Mouse (Mus musculus): ENCODE measurements around the gene Tmprss9. TPM values are rescaled to one million over a fixed set of nuclear protein-coding genes. Genes with fewer than 3 reads are reported as not detected.
A peak's percentile ranks its signal among the peaks of the same experiment; 100 is the strongest.

The Tmprss9 gene
- polyA plus RNA-seq, 1 experiment from 2014 or later: 0.05 TPM

- H3K27me3 ChIP-seq: peaks cover 82% of the 10 kb centered on the region
- no peaks in the 10 kb centered on the region for H3K36me3 ChIP-seq
- DNase-seq (no peak), ATAC-seq (ENCODE audit: low read depth) (no peak)
- 5% methylated on average over 42 of the region's 51 CpGs for WGBS (ENCODE audit: insufficient replicate concordance)
- no peak within 1 kb of the TSS for H3K9ac ChIP-seq
- H3K4me1 ChIP-seq (replicated peaks): peaks cover 20% of the 10 kb centered on the region
- H3K27ac ChIP-seq: no peak within 1 kb of the TSS
- H3K9me3 ChIP-seq (replicated peaks): no peaks in the 10 kb centered on the region
- H3K4me3 ChIP-seq (replicated peaks): peak within 1 kb of the TSS; percentile 39
- H3K4me2 ChIP-seq: peak within 1 kb of the TSS; percentile 47
These were observed 27.6 kb upstream of the Tmprss9 start, which contains the start of gene Lingo3 for GRCm38 (mm10) chr10:80843931-80844547. Gene Lingo3, minus strand, starts transcription at chr10:80844039.

GRCm38 (mm10) chr10:80845055-80845693 is 26.5 kb upstream of the Tmprss9 start:
- no peak overlapping the region for H3K9ac ChIP-seq

GRCm38 (mm10) chr10:80845732-80846131 is 25.9 kb upstream of the Tmprss9 start:
- ATAC-seq (ENCODE audit: low read depth) (no peak), DNase-seq (no peak)
- Histone ChIP-seq H3K27ac (no peak overlapping the region), H3K9ac (no peak overlapping the region), H3K9me3 (replicated peaks) (no peaks in the 10 kb centered on the region), H3K4me3 (replicated peaks) (no peak overlapping the region), H3K27me3 (peaks cover 66% of the 10 kb centered on the region), H3K36me3 (peaks cover 7% of the 10 kb centered on the region; the same call in 1 of the 2 replicates), H3K4me1 (replicated peaks) (peaks cover 33% of the 10 kb centered on the region), H3K4me2 (no peak overlapping the region)
- 66% methylated on average over 12 of the region's 12 CpGs for WGBS (ENCODE audit: insufficient replicate concordance)

More at GRCm38 (mm10) chr10:80845055-80845693, 26.5 kb upstream of the Tmprss9 start:
- Histone ChIP-seq H3K36me3 (0 out of 2 replicates have a peak, but pooled peaks cover 3% of the 10 kb centered on the region), H3K27ac (no peak overlapping the region), H3K27me3 (peaks cover 72% of the 10 kb centered on the region), H3K4me2 (no peak overlapping the region), H3K4me1 (replicated peaks) (peaks cover 28% of the 10 kb centered on the region), H3K4me3 (replicated peaks) (no peak overlapping the region), H3K9me3 (replicated peaks) (no peaks in the 10 kb centered on the region)
- ATAC-seq (ENCODE audit: low read depth): no peak
- 56% methylated on average over 8 of the region's 8 CpGs for WGBS (ENCODE audit: insufficient replicate concordance)
- DNase-seq: no peak

- Histone ChIP-seq H3K4me2 (0 out of 2 replicates have a peak overlapping the region, but pooled peaks have one; percentile 5), H3K9me3 (replicated peaks) (no peaks in the 10 kb centered on the region), H3K27me3 (peaks cover 38% of the 10 kb centered on the region), H3K27ac (no peak overlapping the region), H3K4me3 (replicated peaks) (no peak overlapping the region), H3K4me1 (replicated peaks) (peaks cover 47% of the 10 kb centered on the region), H3K36me3 (peaks cover 32% of the 10 kb centered on the region), H3K9ac (no peak overlapping the region)
- DNase-seq (peak; percentile 80), ATAC-seq (ENCODE audit: low read depth) (peak; percentile 71)
- WGBS (ENCODE audit: insufficient replicate concordance): 4% methylated on average over 10 of the region's 10 CpGs
These were observed 23.1 kb upstream of the Tmprss9 start for GRCm38 (mm10) chr10:80848571-80848970.

- Histone ChIP-seq H3K9ac (peak within 1 kb of the TSS; percentile 100), H3K9me3 (replicated peaks) (no peaks in the 10 kb centered on the region), H3K4me2 (peak within 1 kb of the TSS; percentile 96), H3K36me3 (peaks cover 41% of the 10 kb centered on the region), H3K27ac (peak within 1 kb of the TSS; percentile 100), H3K4me3 (replicated peaks) (peak within 1 kb of the TSS; percentile 99), H3K4me1 (replicated peaks) (peaks cover 82% of the 10 kb centered on the region), H3K27me3 (no peaks in the 10 kb centered on the region)
- DNase-seq: peak; percentile 97
- ATAC-seq (ENCODE audit: low read depth): peak; percentile 15
- under 1% methylated on average over 81 of the region's 81 CpGs for WGBS (ENCODE audit: insufficient replicate concordance)
These were observed 16.5 kb upstream of the Tmprss9 start, which contains the start of the genes Lsm7 and Sppl2b for GRCm38 (mm10) chr10:80854913-80855748. Gene Lsm7, minus strand, starts transcription at chr10:80855209. Gene Sppl2b, plus strand, starts transcription at chr10:80855275.

- Histone ChIP-seq H3K27me3 (no peaks in the 10 kb centered on the region), H3K4me3 (replicated peaks) (peak overlapping the region; percentile 99), H3K36me3 (peaks cover 39% of the 10 kb centered on the region), H3K4me1 (replicated peaks) (peaks cover 82% of the 10 kb centered on the region), H3K9ac (peak overlapping the region; percentile 100), H3K9me3 (replicated peaks) (no peaks in the 10 kb centered on the region), H3K4me2 (peak overlapping the region; percentile 96), H3K27ac (peak overlapping the region; percentile 100)
- DNase-seq (peak; percentile 45), ATAC-seq (ENCODE audit: low read depth) (no peak)
- 9% methylated on average over 11 of the region's 11 CpGs for WGBS (ENCODE audit: insufficient replicate concordance)
These were observed 15.9 kb upstream of the Tmprss9 start for GRCm38 (mm10) chr10:80855749-80856073.

- Histone ChIP-seq H3K4me2 (peak overlapping the region; percentile 96), H3K9me3 (replicated peaks) (no peaks in the 10 kb centered on the region), H3K4me3 (replicated peaks) (peak overlapping the region; percentile 99), H3K9ac (peak overlapping the region; percentile 100), H3K27me3 (no peaks in the 10 kb centered on the region), H3K27ac (peak overlapping the region; percentile 100), H3K4me1 (replicated peaks) (peaks cover 88% of the 10 kb centered on the region), H3K36me3 (peaks cover 40% of the 10 kb centered on the region)
- DNase-seq (no peak), ATAC-seq (ENCODE audit: low read depth) (no peak)
- WGBS (ENCODE audit: insufficient replicate concordance): 46% methylated on average over 3 of the region's 3 CpGs
These were observed 15.4 kb upstream of the Tmprss9 start for GRCm38 (mm10) chr10:80856267-80856666.

- Histone ChIP-seq H3K27me3 (no peaks in the 10 kb centered on the region), H3K36me3 (peaks cover 40% of the 10 kb centered on the region), H3K4me2 (peak overlapping the region; percentile 96), H3K4me1 (replicated peaks) (peaks cover 89% of the 10 kb centered on the region), H3K27ac (peak overlapping the region; percentile 100), H3K4me3 (replicated peaks) (peak overlapping the region; percentile 99), H3K9ac (peak overlapping the region; percentile 100), H3K9me3 (replicated peaks) (no peaks in the 10 kb centered on the region)
- peak; percentile 66 for DNase-seq
- 38% methylated on average over 5 of the region's 5 CpGs for WGBS (ENCODE audit: insufficient replicate concordance)
- ATAC-seq (ENCODE audit: low read depth): peak; percentile 53
These were observed 14.7 kb upstream of the Tmprss9 start for GRCm38 (mm10) chr10:80856908-80857307.

GRCm38 (mm10) chr10:80857386-80857785 is 14.3 kb upstream of the Tmprss9 start:
- H3K4me1 ChIP-seq (replicated peaks): peaks cover 90% of the 10 kb centered on the region

GRCm38 (mm10) chr10:80857848-80858247 is 13.8 kb upstream of the Tmprss9 start:
- Histone ChIP-seq H3K27me3 (no peaks in the 10 kb centered on the region), H3K36me3 (peaks cover 42% of the 10 kb centered on the region), H3K9me3 (replicated peaks) (no peaks in the 10 kb centered on the region), H3K4me3 (replicated peaks) (peak overlapping the region; percentile 99), H3K27ac (peak overlapping the region; percentile 100), H3K4me1 (replicated peaks) (peaks cover 93% of the 10 kb centered on the region), H3K4me2 (peak overlapping the region; percentile 96), H3K9ac (peak overlapping the region; percentile 100)
- ATAC-seq (ENCODE audit: low read depth): peak; percentile 77
- 21% methylated on average over 3 of the region's 3 CpGs for WGBS (ENCODE audit: insufficient replicate concordance)
- peak; percentile 64 for DNase-seq

More at GRCm38 (mm10) chr10:80857386-80857785, 14.3 kb upstream of the Tmprss9 start:
- Histone ChIP-seq H3K4me3 (replicated peaks) (peak overlapping the region; percentile 99), H3K27ac (peak overlapping the region; percentile 100), H3K9me3 (replicated peaks) (no peaks in the 10 kb centered on the region), H3K9ac (peak overlapping the region; percentile 100), H3K27me3 (no peaks in the 10 kb centered on the region), H3K4me2 (peak overlapping the region; percentile 96), H3K36me3 (peaks cover 40% of the 10 kb centered on the region)
- ATAC-seq (ENCODE audit: low read depth) (no peak), DNase-seq (no peak)
- 38% methylated on average over 8 of the region's 8 CpGs for WGBS (ENCODE audit: insufficient replicate concordance)

Measured in liver, embryonic 13.5 days (tissue).